Mouse (Mus musculus) thymus, adult 2 months (tissue): Measurements from ENCODE around the gene Vamp2.

Source experiments
- CTCF ChIP-seq: fragments of 200-500 bp; IDR thresholded peaks from 2 replicates; pipeline ENCODE4 v1.5.1; 2012; ENCODE audit warnings: mild to moderate bottlenecking, control low read depth, low read length, moderate library complexity, borderline replicate concordance; ENCODE audit not compliant: control insufficient read depth, poor library complexity, insufficient read depth; ENCODE audit errors: extremely low read depth
- POLR2A ChIP-seq: fragments of 200-500 bp; IDR thresholded peaks from 2 replicates; pipeline ENCODE4 v1.6.1; 2012; ENCODE audit warnings: mild to moderate bottlenecking, low read length, control low read depth, moderate library complexity; ENCODE audit not compliant: control insufficient read depth, poor library complexity, insufficient read depth; ENCODE audit errors: extremely low read depth

DNA sequence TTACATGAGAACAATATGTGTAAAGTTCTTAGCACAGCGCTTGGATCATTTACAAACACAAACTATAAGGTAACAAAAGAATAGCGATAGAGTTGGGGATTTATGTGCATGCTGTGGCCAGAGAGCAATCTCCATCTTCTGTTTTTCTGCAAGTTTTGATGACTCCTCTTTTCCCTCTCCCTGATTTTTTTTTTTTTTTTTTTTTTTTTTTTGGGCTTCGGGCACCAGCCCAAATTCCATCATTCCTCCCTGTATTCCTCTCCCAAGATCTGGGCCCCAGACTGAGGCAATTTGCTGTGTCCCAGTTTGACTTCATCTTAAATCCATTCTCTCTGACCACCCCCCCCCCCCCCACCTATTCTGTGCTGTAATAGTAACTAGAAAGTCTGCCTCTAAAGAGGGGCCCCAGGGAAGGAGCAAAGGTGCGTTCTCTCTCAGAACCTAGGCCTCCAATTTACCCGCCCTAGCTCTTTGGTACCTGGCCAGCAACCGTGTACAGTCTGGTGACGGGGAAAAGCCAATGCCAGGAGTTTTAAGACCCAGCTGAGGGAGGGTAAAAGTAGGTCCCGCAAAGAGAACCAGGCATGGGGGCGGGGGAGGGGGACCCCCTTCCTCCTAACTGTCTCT lies 8.2 kb downstream of the Vamp2 start:
- TF ChIP-seq CTCF (no peak), POLR2A (no peak)
